Comparison of ENCODE assay signal across 8 mouse cellular contexts in genomic region chr9:53340969-53341368, GRCm38 (mm10). TPM values are rescaled to one million over a fixed set of nuclear protein-coding genes. Genes with fewer than 3 reads are reported as not detected.
DNase-seq lines count a peak whose midpoint lies in the region; ATAC-seq lines count a peak whose summit lies in the region.

No protein-coding gene starts in this region.

- H3K4me3 ChIP-seq in megakaryocyte, embryonic 14.5 days (replicated peaks): peak overlapping the region; percentile 88
- peak overlapping the region; percentile 45 for H3K4me3 ChIP-seq in kidney, embryonic 14.5 days (ENCODE audit: low read length)
- H3K4me3 ChIP-seq in lung, embryonic 16.5 days (ENCODE audit: low read length): peak overlapping the region; percentile 67
- H3K4me3 ChIP-seq in stomach, embryonic 15.5 days (replicated peaks): peak overlapping the region; percentile 48

- H3K27ac ChIP-seq in kidney, embryonic 14.5 days (ENCODE audit: low read depth, low read length): no peak overlapping the region
- peak overlapping the region; percentile 95 for H3K27ac ChIP-seq in lung, embryonic 16.5 days (ENCODE audit: low read length)
- H3K27ac ChIP-seq in stomach, embryonic 15.5 days: peak overlapping the region; percentile 82

- 2% methylated on average over 14 of the region's 14 CpGs for WGBS in kidney, embryonic 14.5 days
- 3% methylated on average over 14 of the region's 14 CpGs for WGBS in lung, embryonic 16.5 days
- 2% methylated on average over 14 of the region's 14 CpGs for WGBS in stomach, embryonic 15.5 days

- H3K36me3 ChIP-seq in megakaryocyte, embryonic 14.5 days (replicated peaks; ENCODE audit: low read length): no peaks in the 10 kb centered on the region
- H3K36me3 ChIP-seq in kidney, embryonic 14.5 days (ENCODE audit: control insufficient read depth, insufficient read depth, low read length): no peaks in the 10 kb centered on the region
- no peaks in the 10 kb centered on the region for H3K36me3 ChIP-seq in lung, embryonic 16.5 days (ENCODE audit: control insufficient read depth, insufficient read depth, low read length)
- no peaks in the 10 kb centered on the region for H3K36me3 ChIP-seq in stomach, embryonic 15.5 days

- ATAC-seq in megakaryocyte, adult 5-6 weeks (ENCODE audit: poor library complexity, severe bottlenecking): no peak
- peak; percentile 39; the same call in 1 of the 2 replicates for ATAC-seq in kidney, embryonic 14.5 days (ENCODE audit: low FRiP score, low TSS enrichment)
- ATAC-seq in lung, embryonic 16.5 days (ENCODE audit: low read depth): peak; percentile 66
- ATAC-seq in stomach, embryonic 15.5 days (ENCODE audit: insufficient read depth, low FRiP score, low read depth): peak; percentile 65; the same call in 1 of the 2 replicates
- ATAC-seq in granulocyte monocyte progenitor cell, adult 5-6 weeks (replicated peaks; ENCODE audit: poor library complexity, severe bottlenecking): no peak

- peaks cover 36% of the 10 kb centered on the region for H3K27me3 ChIP-seq in megakaryocyte, embryonic 14.5 days (replicated peaks)
- peaks cover 9% of the 10 kb centered on the region; the same call in 1 of the 2 replicates for H3K27me3 ChIP-seq in kidney, embryonic 14.5 days (ENCODE audit: control insufficient read depth, insufficient read depth, low read length)
- H3K27me3 ChIP-seq in lung, embryonic 16.5 days (ENCODE audit: control insufficient read depth, insufficient read depth, low read depth, low read length): peaks cover 3% of the 10 kb centered on the region; the same call in 1 of the 2 replicates
- H3K27me3 ChIP-seq in stomach, embryonic 15.5 days (replicated peaks): no peaks in the 10 kb centered on the region

- peak overlapping the region; percentile 38 for H3K9ac ChIP-seq in kidney, embryonic 14.5 days (ENCODE audit: low read depth, low read length)
- peak overlapping the region; percentile 79 for H3K9ac ChIP-seq in lung, embryonic 16.5 days (ENCODE audit: low read length)
- peak overlapping the region; percentile 16; the same call in 1 of the 2 replicates for H3K9ac ChIP-seq in stomach, embryonic 15.5 days

- DNase-seq in cerebellum, adult 18-20 months: peak; percentile 70 to 76
- peak; percentile 26 for DNase-seq in forelimb bud, embryonic 11.5 days (ENCODE audit: low read depth, low spot score)

- no peaks in the 10 kb centered on the region for H3K9me3 ChIP-seq in megakaryocyte, embryonic 14.5 days
- H3K9me3 ChIP-seq in kidney, embryonic 14.5 days (ENCODE audit: control insufficient read depth, low read length): no peaks in the 10 kb centered on the region
- H3K9me3 ChIP-seq in lung, embryonic 16.5 days (ENCODE audit: control insufficient read depth, low read length): no peaks in the 10 kb centered on the region
- H3K9me3 ChIP-seq in stomach, embryonic 15.5 days: no peaks in the 10 kb centered on the region

- peak overlapping the region; percentile 78 for H3K4me2 ChIP-seq in kidney, embryonic 14.5 days (replicated peaks; ENCODE audit: low read depth, low read length)
- peak overlapping the region; percentile 77 for H3K4me2 ChIP-seq in lung, embryonic 16.5 days (ENCODE audit: low read depth, low read length)
- H3K4me2 ChIP-seq in stomach, embryonic 15.5 days: peak overlapping the region; percentile 61

- peaks cover 37% of the 10 kb centered on the region for H3K4me1 ChIP-seq in megakaryocyte, embryonic 14.5 days
- H3K4me1 ChIP-seq in kidney, embryonic 14.5 days (ENCODE audit: control insufficient read depth, insufficient read depth, low read length): no peaks in the 10 kb centered on the region
- H3K4me1 ChIP-seq in lung, embryonic 16.5 days (replicated peaks; ENCODE audit: control insufficient read depth, insufficient read depth, low read length): no peaks in the 10 kb centered on the region; the same call in 1 of the 2 replicates
- no peaks in the 10 kb centered on the region for H3K4me1 ChIP-seq in stomach, embryonic 15.5 days

RNA-seq across cellular contexts. Expression of gene Exph5, which starts 39.5 kb away (rescaled TPM):
- 0.36 TPM in 1 of 2 replicates, not detected in the other for polyA plus RNA-seq in megakaryocyte, embryonic 14.5 days (2012; ENCODE audit: insufficient read depth, low replicate concordance)
- total RNA-seq in megakaryocyte, adult 5-6 weeks (2015): not detected in 2 replicates
- 0.11 TPM in 1 of 2 replicates, not detected in the other for total RNA-seq in megakaryocyte, adult 5-6 weeks (2017)
- 1.1 and 2.1 TPM in 2 replicates for polyA plus RNA-seq in kidney, embryonic 14.5 days (2014; fragmentation: Nextera tagmentation; extraction: Ambion mirVana)
- 6.9 and 7.3 TPM in 2 replicates for polyA plus RNA-seq in lung, embryonic 16.5 days (2015; fragmentation: Nextera tagmentation; extraction: Ambion mirVana)
- polyA plus RNA-seq in stomach, embryonic 15.5 days (2015; fragmentation: Nextera tagmentation; extraction: Ambion mirVana): 7.6 TPM in 2 replicates
- total RNA-seq in granulocyte monocyte progenitor cell, adult 5-6 weeks (2014; fragmentation: Nextera tagmentation): not detected in 2 replicates
- not detected in 2 replicates for total RNA-seq in granulocyte monocyte progenitor cell, adult 5-6 weeks (2017)

RNA-seq across cellular contexts. Expression of gene Kdelc2, which starts 42.9 kb away (rescaled TPM):
- 0.48 TPM in 1 of 2 replicates, not detected in the other for polyA plus RNA-seq in megakaryocyte, embryonic 14.5 days (2012; ENCODE audit: insufficient read depth, low replicate concordance)
- 3.9 and 4.0 TPM in 2 replicates for total RNA-seq in megakaryocyte, adult 5-6 weeks (2015)
- total RNA-seq in megakaryocyte, adult 5-6 weeks (2017): 4.2 and 4.6 TPM in 2 replicates
- polyA plus RNA-seq in kidney, embryonic 14.5 days (2014; fragmentation: Nextera tagmentation; extraction: Ambion mirVana): 15.5 and 25.3 TPM in 2 replicates
- polyA plus RNA-seq in lung, embryonic 16.5 days (2015; fragmentation: Nextera tagmentation; extraction: Ambion mirVana): 51.6 and 53.7 TPM in 2 replicates
- 30.9 and 31.0 TPM in 2 replicates for polyA plus RNA-seq in stomach, embryonic 15.5 days (2015; fragmentation: Nextera tagmentation; extraction: Ambion mirVana)
- total RNA-seq in granulocyte monocyte progenitor cell, adult 5-6 weeks (2014; fragmentation: Nextera tagmentation): 7.3 and 14.1 TPM in 2 replicates
- total RNA-seq in granulocyte monocyte progenitor cell, adult 5-6 weeks (2017): 11.4 and 12.2 TPM in 2 replicates

Comparison
In these comparisons a context has a peak if more than half of its experiments do, and no peak if none do; other contexts are left out.
1. ATAC-seq: peak in kidney, embryonic 14.5 days (single experiment), lung, embryonic 16.5 days (single experiment) and stomach, embryonic 15.5 days (single experiment); none in megakaryocyte, adult 5-6 weeks (single experiment) and granulocyte monocyte progenitor cell, adult 5-6 weeks (single experiment).
2. H3K9ac ChIP-seq: peak in every context shown above with its lines; median percentile 79 in lung, embryonic 16.5 days; 38 in kidney, embryonic 14.5 days; 16 in stomach, embryonic 15.5 days.
3. RNA of gene Kdelc2, which starts 42.9 kb away (polyA plus RNA-seq): 51.6 to 53.7 TPM in lung, embryonic 16.5 days, 30.9 to 31.0 TPM in stomach, embryonic 15.5 days and 15.5 to 25.3 TPM in kidney, embryonic 14.5 days; 0.48 TPM in megakaryocyte, embryonic 14.5 days; every median in the first group is over 10 times any median in the second.
4. Peak in every context shown above with its lines, with median percentiles within 50 percentile points of each other: H3K4me3 ChIP-seq and H3K4me2 ChIP-seq.